Mouse (Mus musculus) c-Kit-positive CD71-negative TER-119-negative erythroid progenitor cells, embryonic 14.5 days (primary cell): Measurements from ENCODE around the gene Rapgef3.
A peak's percentile ranks its signal among the peaks of the same experiment; 100 is the strongest.

Experiments
- DNase-seq: peaks from one replicate; pipeline ENCODE4 v3.0.0-alpha.2; 2013; ENCODE audit warnings: low read depth

The Rapgef3 gene

DNA sequence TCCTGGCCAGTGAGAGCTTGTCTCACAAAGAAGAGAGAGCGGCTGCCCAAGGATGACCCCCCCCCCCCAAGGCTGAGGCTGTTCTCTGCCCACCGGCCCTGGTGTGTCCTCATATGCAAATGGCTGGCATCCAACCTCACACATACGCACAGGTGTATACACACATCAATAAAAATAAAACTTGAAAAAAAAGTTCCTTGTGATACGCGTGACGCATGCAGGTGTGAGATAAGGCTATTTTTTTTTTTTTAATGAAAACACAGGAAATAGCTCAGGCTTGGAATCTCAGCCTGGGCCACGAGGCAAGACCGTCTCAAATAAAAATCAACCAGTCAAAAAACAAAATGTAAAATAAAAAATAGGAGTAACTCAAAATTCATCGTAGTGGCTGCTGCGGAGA, 21.5 kb downstream of the Rapgef3 start:
- no peak for DNase-seq

GRCm38 (mm10) chr15:97745331-97745730, 22.4 kb downstream of the Rapgef3 start:
- no peak for DNase-seq

- peak; percentile 37 for DNase-seq
Measured at GRCm38 (mm10) chr15:97744930-97745329, 22.8 kb downstream of the Rapgef3 start.

DNA sequence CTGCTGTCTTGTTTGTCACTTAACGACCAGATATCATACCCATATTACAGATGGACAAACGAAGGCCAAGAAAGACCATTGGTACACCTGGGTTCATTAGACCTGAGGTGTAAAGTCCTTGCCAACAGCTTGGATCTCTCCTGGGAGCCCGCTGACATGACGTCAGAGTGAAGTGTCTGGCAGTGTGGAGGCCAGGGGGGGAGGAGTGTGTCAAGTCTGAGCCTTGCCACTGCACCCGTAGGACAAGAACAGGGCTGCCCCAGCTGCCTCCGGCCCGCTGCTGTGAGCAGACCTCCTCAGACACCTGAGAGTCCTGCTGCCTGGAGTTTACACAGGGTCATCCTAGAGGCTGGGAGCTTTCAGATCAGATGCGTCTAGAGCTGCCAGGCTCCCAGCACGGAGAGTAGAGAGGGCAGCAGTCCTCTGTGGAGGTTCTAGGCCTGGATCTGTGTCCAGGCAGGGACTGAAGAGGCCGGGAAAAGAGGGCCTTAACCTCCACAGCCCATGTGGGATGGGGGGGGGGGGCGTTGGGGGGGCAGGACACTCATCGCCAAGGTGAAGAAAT, 23.7 kb downstream of the Rapgef3 start:
- no peak for DNase-seq

DNA sequence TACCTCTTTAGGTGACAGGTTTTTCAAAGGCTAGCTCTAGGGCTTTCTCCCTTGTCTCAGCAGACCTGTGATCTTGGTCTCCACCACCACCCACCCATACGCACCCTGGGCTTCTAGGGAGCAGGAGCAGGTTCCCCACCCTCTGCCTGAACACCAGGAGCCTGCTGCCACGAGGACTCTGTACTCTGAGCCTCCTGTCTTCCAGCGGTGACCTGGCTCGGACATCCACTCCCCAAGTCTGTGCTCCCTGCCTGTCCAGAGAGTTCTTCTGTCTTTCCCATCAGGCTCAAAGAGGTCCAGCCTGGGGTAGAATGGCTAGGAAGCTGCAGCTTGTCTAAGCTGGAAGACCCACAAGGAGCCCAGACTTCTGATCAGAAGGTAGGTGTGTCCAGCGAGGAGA, 24.6 kb downstream of the Rapgef3 start:
- DNase-seq: no peak

GRCm38 (mm10) chr15:97742600-97742999, 25.2 kb downstream of the Rapgef3 start:
- DNase-seq: no peak

DNA sequence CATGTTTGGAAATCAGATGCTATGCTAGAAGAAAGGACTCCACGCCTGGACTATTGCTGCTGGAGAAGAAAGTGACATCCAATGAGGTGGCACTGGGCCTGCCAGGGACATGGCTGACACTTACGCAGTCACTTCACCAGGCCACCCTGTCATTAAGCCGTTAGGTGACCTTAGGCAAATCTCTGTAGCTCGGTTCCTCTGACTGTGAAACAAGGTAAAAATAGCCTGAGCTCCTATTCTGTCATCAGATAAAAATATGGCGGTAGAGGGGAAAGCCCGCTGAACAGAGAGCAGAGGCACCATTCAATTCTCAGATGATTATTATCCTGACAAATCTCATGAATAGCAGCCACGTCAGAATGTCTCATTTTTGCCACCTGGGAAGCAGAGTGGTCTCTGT, 25.7 kb downstream of the Rapgef3 start:
- no peak for DNase-seq

- DNase-seq: no peak
Measured at GRCm38 (mm10) chr15:97741662-97742061, 26.1 kb downstream of the Rapgef3 start.

- DNase-seq: no peak
Measured at GRCm38 (mm10) chr15:97740283-97740732, 27.5 kb downstream of the Rapgef3 start.

DNA sequence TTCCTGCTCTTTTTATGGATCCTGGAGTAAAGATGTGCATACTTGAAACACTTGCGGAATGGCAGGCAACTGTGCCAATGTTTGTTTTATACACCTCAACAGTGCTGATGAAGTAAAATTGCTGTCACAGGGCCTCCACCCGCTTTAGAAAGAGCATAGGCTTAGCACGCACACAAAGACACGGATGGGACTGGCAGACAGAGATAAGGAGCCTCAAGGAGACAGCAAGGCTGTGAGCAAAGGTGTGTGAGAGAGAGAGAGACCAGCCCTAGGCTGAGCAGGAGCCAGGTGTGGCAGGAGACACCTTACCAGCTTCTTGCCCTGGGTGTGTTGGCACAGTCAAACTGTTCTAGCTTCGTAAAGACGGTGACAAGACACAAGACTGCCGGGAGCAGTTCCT, 28.8 kb downstream of the Rapgef3 start:
- DNase-seq: no peak

GRCm38 (mm10) chr15:97731988-97732387, 35.8 kb downstream of the Rapgef3 start:
- DNase-seq: no peak

- no peak for DNase-seq
Measured at GRCm38 (mm10) chr15:97731111-97731510, 36.7 kb downstream of the Rapgef3 start, which contains the start of gene Endou. Gene Endou (minus strand): TSS chr15:97731339.

DNA sequence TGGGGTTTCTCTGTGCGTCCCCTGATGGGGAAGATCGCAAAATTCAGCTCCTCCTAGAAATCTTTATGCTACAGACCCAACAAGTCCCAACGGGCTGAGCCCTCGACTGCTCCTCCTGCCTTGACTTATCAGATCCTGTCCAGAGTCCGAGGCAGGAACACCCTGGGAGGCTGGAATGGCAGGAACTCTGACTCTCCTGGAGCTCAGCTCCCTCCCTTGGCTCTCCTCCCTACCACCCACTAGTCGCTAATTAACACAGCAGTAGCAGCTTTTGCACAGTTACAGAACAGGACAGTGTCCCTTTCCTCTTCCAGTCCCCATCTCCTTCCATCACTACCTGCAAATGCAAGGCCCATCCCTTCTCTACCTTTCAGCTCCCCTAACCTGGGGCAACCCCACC, 37.4 kb downstream of the Rapgef3 start:
- no peak for DNase-seq

DNA sequence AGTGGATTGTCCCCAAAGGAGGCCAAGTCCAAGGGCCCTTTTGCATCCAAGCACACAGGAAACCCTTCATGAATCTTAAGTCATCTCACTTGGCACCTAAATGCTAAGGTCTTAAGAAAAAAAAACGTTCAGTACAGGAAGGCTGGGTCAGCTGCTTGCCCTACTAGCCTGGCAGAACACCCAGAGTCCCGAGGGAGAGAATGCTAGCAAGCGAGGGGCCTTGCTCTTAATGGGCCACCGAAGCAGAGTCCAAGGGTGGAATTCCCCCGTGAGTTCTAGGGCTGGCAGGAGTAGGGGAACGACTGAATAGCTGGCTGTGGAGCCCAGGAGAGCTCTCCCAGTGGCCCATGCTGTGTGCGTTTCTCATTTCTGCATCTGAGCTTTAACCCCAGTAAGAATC, 39.0 kb downstream of the Rapgef3 start:
- no peak for DNase-seq

DNA sequence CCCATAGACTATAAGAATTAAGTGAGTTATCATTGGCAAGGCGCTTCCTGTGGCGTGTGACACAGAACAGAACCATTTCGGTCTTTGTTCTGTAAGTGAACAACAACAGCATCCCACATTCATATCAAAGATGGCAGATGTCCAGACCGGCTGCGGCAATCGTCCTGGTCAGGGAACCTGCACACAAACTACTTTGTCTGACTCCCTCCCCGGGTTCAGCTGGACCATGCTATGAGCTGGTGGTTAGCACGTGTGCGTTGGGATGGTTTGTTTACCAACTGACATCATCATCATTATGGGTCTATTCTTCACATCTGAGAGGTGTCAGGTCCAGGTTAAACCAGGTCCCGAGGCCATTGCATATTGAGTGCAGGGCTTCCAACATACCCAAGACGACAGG, 39.4 kb downstream of the Rapgef3 start:
- DNase-seq: no peak

GRCm38 (mm10) chr15:97727520-97727919, 40.3 kb downstream of the Rapgef3 start:
- DNase-seq: no peak

- no peak for DNase-seq
Measured at GRCm38 (mm10) chr15:97727048-97727447, 40.7 kb downstream of the Rapgef3 start.

GRCm38 (mm10) chr15:97726310-97726709, 41.5 kb downstream of the Rapgef3 start:
- DNase-seq: no peak

DNA sequence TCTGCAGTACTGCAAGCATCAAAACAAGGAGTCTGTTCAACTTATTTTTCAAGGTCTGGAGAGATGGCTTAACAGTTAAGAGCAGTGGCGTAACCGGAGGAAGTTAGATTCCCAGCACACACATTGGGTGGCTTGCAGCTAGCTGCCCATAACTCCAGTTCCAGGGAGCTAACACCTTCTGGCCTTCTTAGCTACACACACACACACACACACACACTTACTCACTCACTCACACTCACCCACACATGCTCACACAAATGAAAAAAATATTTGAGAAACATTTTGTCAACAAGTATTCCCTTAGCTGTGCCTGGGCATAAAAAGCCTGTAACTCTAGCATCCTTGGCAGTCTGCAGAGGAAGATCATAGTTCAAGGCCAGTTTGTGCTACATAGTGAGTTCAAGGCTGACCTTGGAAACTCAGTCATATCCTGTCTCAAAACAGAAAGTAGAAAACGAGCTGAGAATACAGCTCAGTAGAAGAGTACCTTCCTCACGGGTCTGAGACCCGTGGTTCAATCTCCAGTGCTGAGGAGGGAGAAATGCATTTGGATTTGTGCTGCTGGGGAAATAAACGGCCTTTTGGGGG, 42.5 kb downstream of the Rapgef3 start:
- no peak for DNase-seq

DNA sequence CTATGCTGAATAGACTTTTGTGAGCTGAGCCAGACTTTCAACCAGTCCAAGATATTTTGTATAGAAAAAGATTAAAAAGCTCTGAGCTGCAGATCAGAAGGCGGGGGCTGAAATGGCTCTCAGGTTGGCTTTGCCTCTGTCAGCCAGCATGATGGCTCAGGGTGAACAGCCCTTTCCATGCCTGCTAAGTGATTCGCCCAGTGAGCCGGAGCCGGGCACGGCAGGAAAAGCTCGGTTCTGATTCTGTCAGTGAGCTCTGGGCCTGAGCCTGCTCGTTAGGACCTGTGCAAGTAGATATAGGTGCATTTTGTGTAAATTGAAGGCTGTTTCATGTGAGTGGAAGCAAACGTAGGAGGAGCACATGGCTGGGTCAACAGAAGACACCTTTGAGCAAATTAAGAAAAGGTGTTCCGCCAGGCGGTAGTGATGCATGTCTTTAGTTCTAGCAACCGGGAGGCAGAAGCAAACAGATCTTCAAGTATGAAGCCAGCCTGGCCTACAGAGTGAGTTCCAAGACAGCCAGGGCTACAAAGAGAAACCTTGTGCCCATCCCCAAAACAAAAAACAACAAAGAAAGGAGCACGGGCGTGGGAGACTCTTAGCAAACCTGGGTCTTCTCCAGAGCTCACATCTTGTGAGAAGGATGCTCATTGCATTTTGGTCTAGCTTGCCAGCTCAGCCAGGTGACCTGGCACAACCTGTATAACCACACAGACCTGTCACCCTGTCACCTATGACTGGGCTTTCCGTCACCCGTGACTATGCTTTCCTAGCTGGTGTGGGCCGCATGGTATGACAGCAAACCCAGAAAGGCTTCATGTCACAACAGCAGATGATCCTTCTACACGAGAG, 43.2 kb downstream of the Rapgef3 start:
- DNase-seq: no peak

- DNase-seq: no peak
Measured at GRCm38 (mm10) chr15:97723536-97724345, 44.0 kb downstream of the Rapgef3 start.

GRCm38 (mm10) chr15:97721008-97721701, 46.6 kb downstream of the Rapgef3 start:
- no peak for DNase-seq
